Mouse (Mus musculus) kidney, postnatal 36 days (tissue): ENCODE measurements around the gene Hist2h2bb.
"Not testable (repeated sequence)": the region's sequence is repeated elsewhere in the genome, so short reads cannot be mapped to it uniquely, and the experiment has no call there.

Source experiments
- DNase-seq, 2 experiments: peaks; one replicate each; pipeline ENCODE4 v3.0.0; 2021 to 2022; ENCODE audit warnings: mixed read lengths in 2 of 2

Hist2h2bb gene

DNA sequence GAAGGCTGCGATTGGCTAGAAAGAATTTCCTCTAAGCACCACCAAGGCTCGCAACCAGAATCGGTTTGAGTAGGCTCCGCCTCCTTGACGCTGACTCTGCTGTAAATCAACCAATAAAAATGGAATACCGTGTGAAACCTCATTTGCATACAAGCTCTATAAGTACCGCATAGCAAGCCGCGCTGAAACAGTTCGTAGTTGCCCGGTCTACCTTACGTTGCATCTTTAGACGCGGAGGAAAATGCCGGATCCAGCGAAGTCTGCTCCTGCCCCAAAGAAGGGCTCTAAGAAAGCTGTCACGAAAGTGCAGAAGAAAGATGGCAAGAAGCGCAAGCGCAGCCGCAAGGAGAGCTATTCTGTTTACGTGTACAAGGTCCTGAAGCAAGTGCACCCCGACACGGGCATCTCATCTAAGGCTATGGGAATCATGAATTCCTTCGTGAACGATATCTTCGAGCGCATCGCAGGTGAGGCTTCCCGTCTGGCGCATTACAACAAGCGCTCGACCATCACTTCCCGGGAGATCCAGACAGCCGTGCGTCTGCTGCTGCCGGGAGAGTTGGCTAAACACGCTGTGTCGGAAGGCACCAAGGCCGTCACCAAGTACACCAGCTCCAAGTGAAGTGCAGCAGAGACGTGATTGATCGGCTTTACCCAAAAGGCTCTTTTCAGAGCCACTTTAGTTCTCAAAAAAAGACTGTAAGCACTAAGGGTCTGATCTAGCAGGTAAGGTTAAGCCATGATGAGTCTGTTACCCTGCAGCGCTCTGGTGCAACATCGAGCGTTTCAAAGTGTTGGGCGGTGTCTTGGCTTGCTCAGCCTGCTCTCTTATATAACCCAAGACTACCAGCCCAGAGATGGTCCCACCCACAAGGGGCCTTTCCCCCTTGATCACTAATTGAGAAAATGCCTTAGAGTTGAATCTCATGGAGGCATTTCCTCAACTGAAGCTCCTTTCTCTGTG, at the start of gene Hist2h2bb:
Hist2h2bb (plus strand) TSS at position 242 of the 964 bp plus-strand sequence.
- peak; percentile 92 to 97 for DNase-seq

DNA sequence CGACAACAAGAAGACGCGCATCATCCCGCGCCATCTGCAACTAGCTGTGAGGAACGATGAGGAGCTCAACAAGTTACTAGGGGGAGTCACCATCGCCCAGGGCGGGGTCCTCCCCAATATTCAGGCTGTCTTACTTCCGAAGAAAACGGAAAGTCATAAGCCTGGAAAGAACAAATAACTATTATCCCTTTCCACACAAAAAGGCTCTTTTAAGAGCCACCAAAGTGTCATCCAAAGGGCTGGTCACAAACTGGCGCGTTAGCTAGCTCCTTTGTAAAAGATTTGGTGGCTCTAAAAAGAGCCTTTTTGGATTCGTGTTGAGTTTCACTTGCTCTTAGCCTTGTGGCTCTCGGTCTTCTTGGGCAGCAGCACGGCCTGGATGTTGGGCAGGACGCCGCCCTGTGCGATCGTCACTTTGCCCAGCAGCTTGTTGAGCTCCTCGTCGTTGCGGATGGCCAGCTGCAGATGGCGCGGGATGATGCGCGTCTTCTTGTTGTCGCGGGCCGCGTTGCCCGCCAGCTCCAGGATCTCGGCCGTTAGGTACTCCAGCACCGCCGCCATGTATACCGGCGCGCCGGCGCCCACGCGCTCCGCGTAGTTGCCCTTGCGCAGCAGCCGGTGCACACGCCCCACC, 49.3 kb upstream of the Hist2h2bb start:
- DNase-seq, result not testable (repeated sequence)

DNA sequence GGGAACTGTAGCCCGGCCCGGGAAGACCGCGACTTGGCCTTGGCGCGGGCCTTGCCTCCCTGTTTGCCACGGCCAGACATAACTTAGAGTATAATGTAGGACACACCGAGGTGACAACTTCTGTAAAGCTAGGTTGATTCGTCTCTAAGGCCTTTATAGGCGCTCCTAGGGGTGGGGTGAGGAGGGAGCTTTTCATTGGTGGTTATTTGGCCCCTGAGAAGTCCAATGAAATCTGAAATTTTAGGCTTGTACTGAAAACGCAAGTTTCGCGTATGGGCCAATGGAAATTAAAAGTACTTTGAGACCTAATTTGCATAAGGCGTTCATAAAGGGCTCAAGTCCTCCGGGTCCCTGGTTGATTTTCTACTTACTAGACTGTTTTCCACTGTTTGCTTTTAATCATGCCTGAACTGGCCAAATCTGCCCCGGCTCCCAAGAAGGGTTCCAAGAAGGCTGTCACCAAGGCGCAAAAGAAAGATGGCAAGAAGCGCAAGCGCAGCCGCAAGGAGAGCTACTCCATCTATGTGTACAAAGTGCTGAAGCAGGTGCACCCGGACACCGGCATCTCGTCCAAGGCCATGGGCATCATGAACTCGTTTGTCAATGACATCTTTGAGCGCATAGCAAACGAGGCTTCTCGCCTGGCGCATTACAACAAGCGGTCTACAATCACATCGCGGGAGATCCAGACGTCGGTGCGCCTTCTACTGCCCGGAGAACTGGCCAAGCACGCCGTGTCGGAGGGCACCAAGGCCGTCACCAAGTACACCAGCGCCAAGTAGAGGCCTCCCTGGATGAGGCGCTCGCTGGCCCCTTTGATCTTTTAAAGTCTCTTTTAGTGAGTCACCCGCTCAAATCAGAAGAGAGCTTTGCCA, 48.5 kb upstream of the Hist2h2bb start, which contains the start of the genes Hist2h2ac and Hist2h2be:
Hist2h2ac (minus strand) TSS at position 116 of the 875 bp plus-strand sequence.
Hist2h2be (plus strand) TSS at position 355 of the 875 bp plus-strand sequence.
- DNase-seq, result peak; percentile 84 to 95

DNA sequence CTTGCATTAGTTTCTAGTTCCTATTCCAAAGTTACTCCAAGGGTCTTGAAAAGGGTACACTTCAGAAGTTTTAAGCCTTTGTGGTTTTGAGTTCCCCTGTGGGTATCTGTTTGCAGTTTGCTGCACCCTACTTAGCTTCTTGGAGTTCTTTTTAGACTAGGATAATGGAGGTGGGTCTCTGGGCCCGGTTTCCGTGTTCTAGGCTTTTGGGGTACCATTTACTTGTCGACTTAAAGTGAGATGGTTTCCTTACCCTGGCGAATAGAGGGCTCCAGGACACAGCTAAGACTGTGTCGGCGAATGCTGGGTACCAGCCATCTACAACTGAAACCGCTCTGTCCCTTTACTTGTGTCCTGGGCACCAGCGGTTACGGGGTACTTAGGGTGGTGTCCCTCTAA, 47.9 kb upstream of the Hist2h2bb start:
- peak in 1 of 2 experiments; percentile 32 for DNase-seq

DNA sequence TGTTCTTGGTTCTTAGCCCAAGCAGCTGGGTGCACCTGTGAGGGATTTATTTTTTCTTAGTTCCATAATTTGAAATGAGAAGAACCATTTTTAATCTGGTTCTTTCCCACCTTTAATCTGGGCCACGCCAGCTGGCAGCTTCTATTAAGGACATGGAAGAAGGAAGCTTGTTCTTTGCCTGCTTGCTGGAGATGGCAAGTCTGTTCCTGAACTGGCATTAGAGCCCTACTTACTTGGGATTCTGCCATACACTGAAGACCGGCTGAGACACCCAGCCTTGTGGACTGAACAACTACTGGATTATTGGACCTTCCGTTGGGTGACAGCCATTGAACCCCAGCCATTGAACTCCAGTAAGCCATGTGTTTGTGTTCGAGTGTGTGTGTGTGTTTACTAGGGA, 46.8 kb upstream of the Hist2h2bb start:
- DNase-seq, result no peak

DNA sequence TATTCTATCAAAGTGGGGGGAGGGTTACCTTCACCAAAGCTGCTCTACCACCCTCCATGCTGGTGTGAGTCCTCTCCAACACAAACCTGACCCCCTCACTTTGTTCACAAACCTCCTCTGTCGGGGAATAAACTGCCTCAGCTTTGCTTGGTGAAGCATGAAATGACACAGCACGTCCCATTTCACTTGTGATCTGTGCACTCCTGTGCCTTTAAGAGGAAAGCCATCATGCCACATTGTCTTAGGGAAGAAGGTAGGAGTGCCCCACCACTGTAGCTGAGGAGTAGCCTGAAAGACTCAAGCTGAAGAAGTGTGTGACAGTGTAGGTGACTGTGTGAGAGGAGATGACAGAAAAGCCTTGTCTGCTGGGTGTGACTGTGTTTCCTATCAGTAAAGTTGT, 44.1 kb upstream of the Hist2h2bb start:
- DNase-seq, result peak in 1 of 2 experiments; percentile 33

DNA sequence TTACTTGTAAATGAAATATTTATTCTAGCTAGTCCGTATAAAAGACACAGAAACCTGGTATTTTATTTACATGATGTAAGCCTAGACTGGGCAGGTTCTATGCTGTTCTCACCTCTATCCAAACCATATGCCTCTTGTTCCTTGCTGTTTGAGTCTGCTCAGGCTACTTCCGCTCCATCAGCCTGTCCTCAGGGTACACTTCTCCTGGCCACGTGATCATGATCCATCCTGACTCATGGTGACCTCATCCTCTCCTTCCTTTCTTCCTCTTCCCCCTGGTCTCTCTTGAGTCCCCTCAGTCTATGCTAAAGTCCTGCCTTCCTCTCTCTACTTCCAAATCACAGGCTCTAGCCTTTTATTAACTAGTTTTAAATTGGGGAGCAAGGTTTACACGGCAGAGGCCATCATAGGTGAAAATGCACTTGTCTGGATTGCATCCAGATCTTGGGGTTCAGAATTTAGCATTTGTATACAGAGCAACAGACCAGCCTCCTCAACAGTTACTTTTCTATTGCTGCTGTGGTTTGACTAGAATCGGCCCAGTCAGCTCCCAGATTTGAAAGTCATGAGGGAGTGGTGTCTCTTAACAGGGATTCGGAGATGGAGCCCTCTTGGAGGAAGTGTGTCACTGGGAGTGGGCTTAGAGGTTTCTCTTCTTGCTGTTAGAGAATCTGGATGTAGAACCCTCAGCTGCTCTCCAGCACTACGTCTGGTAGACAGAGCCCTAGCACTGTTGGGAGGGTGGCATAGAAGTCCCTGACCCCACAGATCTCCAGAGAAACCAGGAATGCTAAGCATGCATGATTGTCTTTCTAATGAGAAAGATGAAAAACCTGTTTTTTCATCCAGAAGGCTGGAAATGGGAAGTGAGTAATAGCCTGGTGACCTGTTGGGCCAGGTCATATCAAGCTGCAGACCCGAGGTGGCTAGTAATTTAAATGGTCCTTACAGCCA, 42.6 kb upstream of the Hist2h2bb start:
- no peak for DNase-seq

DNA sequence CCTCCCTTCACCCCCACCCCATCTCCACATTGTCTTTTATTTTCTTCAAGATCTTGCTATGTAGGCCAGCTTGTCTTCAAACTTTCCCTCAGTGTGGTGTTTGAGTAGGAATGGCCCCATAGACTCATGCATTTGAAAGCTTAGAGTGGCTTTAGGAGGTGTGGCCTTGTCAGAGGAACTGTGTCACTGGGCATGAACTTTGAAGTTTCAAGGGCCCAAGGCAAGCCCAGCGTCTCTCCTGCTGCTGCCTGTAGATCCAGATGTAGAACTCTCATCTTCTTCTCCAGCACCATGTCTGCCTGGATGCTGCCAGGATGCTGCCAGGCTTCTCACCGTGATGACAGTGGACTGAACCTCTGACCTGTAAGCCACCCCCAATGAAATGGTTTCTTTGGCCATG, 40.7 kb upstream of the Hist2h2bb start:
- DNase-seq, result no peak

DNA sequence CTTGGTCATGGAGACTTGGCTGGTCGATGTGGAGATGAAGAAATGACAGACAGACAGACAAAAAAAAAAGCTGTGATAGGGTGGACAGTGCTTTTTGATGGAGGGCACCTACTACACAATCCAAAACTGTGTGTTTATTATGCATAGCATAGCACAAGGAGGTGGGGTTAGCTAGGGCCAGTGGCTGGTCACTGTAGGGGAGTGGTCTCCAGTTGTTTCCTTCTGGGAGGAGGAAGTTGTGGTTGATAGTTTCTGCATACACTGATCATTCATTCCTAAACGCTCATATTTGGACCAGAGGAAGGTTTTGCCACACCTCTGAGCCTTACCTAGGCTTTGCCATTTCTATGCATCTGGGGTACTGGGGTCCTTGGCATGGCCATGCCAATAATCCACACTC, 39.1 kb upstream of the Hist2h2bb start:
- no peak for DNase-seq

DNA sequence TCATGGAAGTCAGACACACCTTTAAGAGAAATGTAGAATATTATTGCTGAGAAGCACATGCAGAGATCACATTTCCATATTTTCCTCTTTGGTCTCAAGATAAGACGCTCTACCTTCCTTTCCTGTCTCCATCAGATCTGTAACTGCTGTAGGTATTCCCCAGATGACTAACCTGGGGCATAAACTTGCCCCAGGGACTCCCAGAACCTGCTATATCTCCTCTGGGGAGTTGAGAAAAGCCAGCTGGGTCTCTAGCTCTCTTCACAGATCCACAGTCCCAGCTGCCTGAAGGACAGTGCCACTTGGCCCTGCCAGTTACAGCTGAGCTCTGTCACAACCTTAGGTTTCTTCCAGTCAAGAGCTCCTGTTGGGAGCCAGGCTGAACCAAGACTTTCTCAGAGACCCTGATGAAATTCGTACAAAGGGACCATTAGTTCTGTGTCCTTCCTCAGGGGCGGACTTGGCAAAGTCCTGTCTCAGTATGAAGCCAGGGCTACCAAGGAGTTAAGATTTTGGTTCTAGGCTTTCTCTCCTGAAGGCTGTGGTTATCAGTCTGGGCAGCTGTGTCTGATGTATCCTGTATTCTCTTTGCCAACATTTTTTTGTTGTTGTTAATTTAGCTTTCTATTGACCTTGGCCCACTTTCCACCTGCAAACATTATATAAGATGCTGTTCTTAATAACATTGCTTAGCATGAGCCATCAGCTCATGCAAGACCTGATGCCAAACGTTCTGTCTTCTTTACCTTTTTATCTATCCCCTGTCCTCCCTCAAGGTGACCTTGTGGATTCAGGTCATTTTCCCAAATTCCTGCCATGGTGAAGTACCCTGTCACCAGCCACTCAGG, 38.4 kb upstream of the Hist2h2bb start:
- no peak for DNase-seq

DNA sequence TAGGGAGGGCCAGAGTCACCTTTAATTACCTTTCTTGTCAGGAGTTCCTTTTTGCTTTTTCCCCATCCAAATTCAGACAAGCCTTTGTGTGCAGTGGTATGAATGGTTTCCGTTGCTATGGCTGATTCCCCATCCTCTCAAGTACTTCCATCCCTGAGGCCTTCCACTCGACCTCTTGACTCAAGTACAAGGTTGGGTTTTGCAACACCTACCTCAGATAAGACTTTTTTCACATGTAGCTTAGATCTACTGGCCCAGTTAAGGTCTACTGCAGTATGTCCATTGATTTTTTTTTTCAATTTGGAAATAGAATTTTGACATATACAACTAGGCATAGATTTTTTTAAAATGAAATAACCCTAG, 37.8 kb upstream of the Hist2h2bb start:
- no peak for DNase-seq

DNA sequence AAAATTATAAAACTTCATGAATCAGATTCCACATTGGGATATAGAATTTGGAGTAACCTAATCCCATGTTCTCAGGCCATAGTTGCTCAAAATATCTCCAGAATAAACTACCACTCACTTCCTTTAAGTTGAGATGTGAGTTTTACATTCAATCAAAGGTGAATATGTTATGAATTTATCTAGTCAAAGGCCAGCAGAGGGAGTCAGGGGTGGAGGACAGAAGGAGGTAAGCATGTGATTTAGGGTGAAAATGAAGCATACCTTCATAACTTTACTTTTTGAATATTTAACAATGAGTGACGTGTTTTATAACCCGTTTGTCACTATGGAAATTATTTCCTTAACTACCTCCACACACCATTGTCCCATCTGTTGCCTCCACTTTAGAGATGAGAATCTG, 34.6 kb upstream of the Hist2h2bb start:
- DNase-seq, result no peak

DNA sequence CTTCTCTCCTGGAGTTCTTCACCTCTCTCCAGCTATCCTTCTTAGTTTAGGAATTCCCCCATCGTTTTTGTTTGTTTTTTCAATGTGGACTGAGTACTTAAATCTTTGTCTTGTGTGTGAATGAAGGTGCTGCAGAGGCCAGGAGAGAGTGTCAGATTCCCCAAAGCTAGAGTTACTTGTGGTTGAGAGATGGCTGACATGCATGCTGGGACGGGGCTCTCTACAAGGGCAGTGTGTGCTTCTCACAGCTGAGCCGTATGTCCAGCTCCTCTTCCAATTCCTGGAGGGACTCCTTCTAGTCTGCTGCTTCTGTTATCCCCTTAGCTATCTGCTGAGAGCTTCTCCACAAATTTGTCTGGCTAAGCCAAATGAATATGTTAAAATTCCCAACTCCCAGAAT, 33.7 kb upstream of the Hist2h2bb start:
- no peak for DNase-seq

DNA sequence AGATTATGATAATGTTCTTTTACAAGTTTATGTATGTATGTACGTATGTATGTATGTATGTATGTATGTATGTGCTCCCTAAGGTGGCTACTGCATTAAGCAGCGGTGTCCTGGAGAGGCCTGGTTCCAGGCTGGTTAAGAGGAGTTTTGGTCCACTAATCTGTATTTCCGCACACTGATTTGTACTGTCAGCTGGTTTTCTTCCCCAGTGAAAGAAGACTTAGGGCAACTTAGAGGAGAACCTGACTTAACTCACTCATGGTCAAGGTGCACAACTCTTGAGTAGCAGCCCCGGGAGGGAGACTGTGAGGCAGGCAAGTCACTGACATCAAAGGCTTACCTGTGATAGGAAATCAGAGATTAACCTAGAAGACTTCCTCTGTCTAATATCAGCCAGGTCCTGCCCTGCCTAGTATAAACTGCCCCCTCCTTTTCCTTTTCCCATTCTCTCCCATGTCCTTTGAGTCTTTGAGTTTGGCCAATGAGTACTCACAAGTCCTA, 32.7 kb upstream of the Hist2h2bb start:
- no peak for DNase-seq

DNA sequence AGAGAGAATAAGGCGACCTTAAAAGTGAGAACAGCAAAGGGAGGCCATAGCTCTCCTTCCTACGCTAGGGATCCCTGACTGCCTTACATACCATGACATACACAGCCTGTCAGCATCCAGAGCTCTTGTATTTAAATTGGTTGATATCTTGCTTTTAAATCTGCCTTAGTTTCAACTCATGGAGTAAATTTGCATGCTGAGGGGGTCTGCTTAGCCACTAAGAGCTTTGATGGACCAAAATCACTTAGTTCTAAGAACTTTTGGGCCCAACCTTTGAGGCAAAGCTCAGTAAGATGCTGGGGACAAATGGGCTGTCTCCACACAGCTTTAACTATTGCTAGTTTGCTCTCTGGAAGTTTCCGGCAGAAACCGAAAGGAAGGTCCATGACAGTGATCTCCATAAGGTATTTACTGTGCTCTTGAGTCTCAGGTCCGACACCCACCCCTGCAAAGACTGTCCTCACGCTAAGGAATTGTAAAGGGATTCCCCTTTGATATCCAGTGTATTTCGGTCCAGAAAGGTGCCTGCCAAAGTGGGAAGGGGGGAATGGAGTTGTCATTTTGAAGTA, 32.1 kb upstream of the Hist2h2bb start:
- DNase-seq, result no peak

DNA sequence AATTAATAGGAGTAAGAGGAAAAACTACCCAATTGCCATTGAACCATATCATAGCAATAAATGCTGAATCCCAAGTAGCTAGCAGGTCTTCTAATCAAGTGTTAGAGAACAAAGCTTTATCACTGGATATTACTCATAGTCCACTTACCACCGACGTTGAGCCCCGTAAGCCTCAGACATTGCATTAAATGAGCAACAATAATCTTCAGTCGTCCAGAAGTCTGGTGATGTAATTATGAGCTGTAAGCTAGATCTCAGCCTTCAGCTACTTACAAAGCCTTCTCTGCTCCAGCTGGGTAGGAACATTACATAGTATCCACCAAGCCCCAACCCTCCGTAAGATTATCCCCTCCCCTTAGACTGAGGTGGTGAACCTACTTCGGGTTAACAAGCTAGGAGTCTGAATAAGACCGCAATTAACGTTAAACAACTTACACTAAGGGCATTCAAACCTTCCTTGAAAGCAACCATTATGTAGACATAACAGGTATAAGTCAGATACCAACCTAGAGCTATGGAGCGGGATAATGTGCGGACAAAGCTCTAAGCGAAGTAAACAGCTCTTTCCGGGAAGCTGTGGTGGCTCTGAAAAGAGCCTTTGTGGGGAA, 31.5 kb upstream of the Hist2h2bb start:
- DNase-seq, result no peak

DNA sequence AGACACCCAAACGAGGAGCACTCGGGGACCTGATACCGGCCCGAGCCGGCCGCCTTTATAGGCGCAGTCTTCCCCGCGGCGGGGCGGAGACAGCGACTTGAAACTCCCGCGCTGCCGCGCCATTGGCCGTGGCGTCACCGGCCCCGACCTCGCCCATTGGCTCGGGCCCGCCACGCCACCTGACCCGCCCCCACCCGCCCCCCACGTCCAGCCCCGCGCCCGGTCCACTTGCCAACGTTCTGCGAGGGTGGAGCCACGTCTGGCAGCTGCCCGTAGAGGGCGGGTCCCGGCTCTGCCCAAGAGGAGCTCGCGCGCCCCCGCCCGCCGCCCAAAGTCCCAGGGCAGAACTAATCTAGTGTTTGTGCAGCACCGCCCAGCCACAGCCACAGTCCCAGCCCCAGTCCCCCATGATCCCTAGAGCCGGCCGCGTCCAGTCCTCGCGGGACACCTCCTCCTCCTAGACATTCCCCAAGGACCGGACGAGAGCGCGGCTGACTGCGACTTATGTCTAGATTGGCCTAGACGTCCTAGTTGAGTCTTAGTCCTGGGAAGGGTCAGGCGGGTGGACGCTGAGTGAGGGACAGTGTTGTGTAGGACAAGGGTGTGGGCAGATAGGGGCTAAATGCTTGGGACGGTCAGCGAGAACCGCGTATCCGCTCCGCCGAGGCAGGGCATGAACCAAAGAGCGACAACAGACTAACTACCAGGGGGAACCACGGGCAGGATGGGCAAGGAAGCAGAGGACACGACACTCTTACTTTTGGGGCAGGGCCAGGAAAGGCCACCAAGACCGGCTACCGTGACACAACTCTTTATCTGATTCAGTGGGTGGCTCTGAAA, 30.4 kb upstream of the Hist2h2bb start, which contains the start of gene Hist2h3c2:
Hist2h3c2 (minus strand) TSS at position 174 of the 840 bp plus-strand sequence.
- peak in 1 of 2 experiments; percentile 24 for DNase-seq
